Mouse (Mus musculus) ES-E14 (cell line): ENCODE results near the gene Col4a1. TPM values are rescaled to one million over a fixed set of nuclear protein-coding genes. Genes with fewer than 3 reads are reported as not detected.

Experiments
- DNase-seq: peaks from one replicate; pipeline ENCODE4 v3.0.0-alpha.2; 2013; ENCODE audit warnings: low read depth, low spot score
- H3K27ac ChIP-seq: 2 replicates; pipeline ENCODE4 v1.5.1; 2012; ENCODE audit warnings: low read depth, mild to moderate bottlenecking, low read length, moderate library complexity, mixed read lengths; ENCODE audit not compliant: poor library complexity, insufficient read depth, severe bottlenecking
- H3K36me3 ChIP-seq: 2 replicates; pipeline ENCODE4 v1.6.1; 2012; ENCODE audit warnings: mild to moderate bottlenecking, low read length, moderate library complexity, mixed read lengths; ENCODE audit not compliant: control insufficient read depth, poor library complexity, insufficient read depth, severe bottlenecking
- H3K4me1 ChIP-seq, 2 experiments: fragments of 150-350 bp in 1 of 2; sonication (generic) in 1 of 2; 2 replicates each; pipeline ENCODE4 v1.6.1; 2012; ENCODE audit warnings: low read length in 2 of 2, mild to moderate bottlenecking in 1 of 2, mixed read lengths in 1 of 2; ENCODE audit not compliant: control insufficient read depth in 2 of 2, insufficient read depth in 2 of 2, poor library complexity in 1 of 2
- H3K4me3 ChIP-seq, 2 experiments: fragments of 150-350 bp in 1 of 2; sonication (generic) in 1 of 2; 2 replicates each; pipeline ENCODE4 v1.5.1; 2012; ENCODE audit warnings: low read length in 2 of 2, low read depth in 1 of 2, mild to moderate bottlenecking in 1 of 2, mixed read lengths in 1 of 2; ENCODE audit not compliant: insufficient read depth in 1 of 2, poor library complexity in 1 of 2, severe bottlenecking in 1 of 2
- H3K9ac ChIP-seq: 2 replicates; pipeline ENCODE4 v1.6.1; 2012; ENCODE audit warnings: low read depth, mild to moderate bottlenecking, low read length, mixed read lengths; ENCODE audit not compliant: poor library complexity, insufficient read depth, severe bottlenecking
- H3K9me3 ChIP-seq: fragments of 150-350 bp; sonication (generic); 2 replicates; pipeline ENCODE4 v1.6.1; 2012; ENCODE audit warnings: low read depth, mild to moderate bottlenecking, low read length; ENCODE audit not compliant: control insufficient read depth, insufficient read depth
- CHD2 ChIP-seq: IDR thresholded peaks from 2 replicates; pipeline ENCODE4 v1.6.1; 2014; ENCODE audit warnings: mild to moderate bottlenecking, low read depth, low read length, inconsistent platforms
- HCFC1 ChIP-seq: IDR thresholded peaks from 2 replicates; pipeline ENCODE4 v1.6.1; 2012; ENCODE audit warnings: low read length, inconsistent platforms, borderline replicate concordance; ENCODE audit not compliant: insufficient read depth
- MAFK ChIP-seq: IDR thresholded peaks from 2 replicates; pipeline ENCODE4 v1.6.1; 2014; ENCODE audit warnings: mild to moderate bottlenecking, low read depth, low read length, inconsistent platforms; ENCODE audit not compliant: insufficient read depth
- ZC3H11A ChIP-seq: IDR thresholded peaks from 2 replicates; pipeline ENCODE4 v1.6.1; 2012; ENCODE audit warnings: low read depth, mild to moderate bottlenecking, inconsistent platforms, low read length, borderline replicate concordance
- ZNF384 ChIP-seq: IDR thresholded peaks from 2 replicates; pipeline ENCODE4 v1.6.1; 2012; ENCODE audit warnings: low read depth, low read length, inconsistent platforms
- in situ Hi-C, 2 experiments: fragments of 600-800 bp; cut with MboI; formaldehyde crosslinking; loops; one replicate each; pipeline ENCODE4 v1.15.1; 2025; ENCODE audit warnings: low sequenced_read_pairs in 2 of 2, inconsistent platforms in 1 of 2; ENCODE audit not compliant: unreplicated experiment in 2 of 2
- total RNA-seq: library from RNA; depleted of rRNA; stranded (reverse); fragments of 300-350 nt; gene quantifications from 2 replicates; pipeline ENCODE4 v1.2.3, GENCODE M21; 2012

The Col4a1 gene
- total RNA-seq, 1 experiment, result 198 TPM

GRCm38 (mm10) chr8:11259832-11260615 is 52.6 kb downstream of the Col4a1 start:
- Histone ChIP-seq H3K4me3 (no peak overlapping the region), H3K9ac (no peak overlapping the region), H3K4me1 (no peaks in the 10 kb centered on the region), H3K27ac (no peak overlapping the region), H3K36me3 (no peaks in the 10 kb centered on the region), H3K9me3 (no peaks in the 10 kb centered on the region)
- in situ Hi-C loops, result loop anchor here (10.0 kb wide), 1 partner anchor 135 kb away; no protein-coding TSS in a partner anchor
- DNase-seq, result no peak
- no peak for TF ChIP-seq ZNF384
- TF ChIP-seq ZC3H11A, result no peak
- TF ChIP-seq MAFK, result no peak
- TF ChIP-seq CHD2, result no peak
- TF ChIP-seq HCFC1, result no peak

- Histone ChIP-seq H3K4me1 (no peaks in the 10 kb centered on the region), H3K36me3 (no peaks in the 10 kb centered on the region), H3K27ac (no peak overlapping the region), H3K9ac (no peak overlapping the region), H3K4me3 (no peak overlapping the region), H3K9me3 (no peaks in the 10 kb centered on the region)
- in situ Hi-C loops, result loop anchor here (10.0 kb wide), 1 partner anchor 136 kb away; no protein-coding TSS in a partner anchor
- DNase-seq, result no peak
- TF ChIP-seq CHD2, result no peak
- no peak for TF ChIP-seq MAFK
These were observed 54.0 kb downstream of the Col4a1 start for GRCm38 (mm10) chr8:11258517-11259136.

GRCm38 (mm10) chr8:11257079-11258017 is 55.3 kb downstream of the Col4a1 start:
- no peak for DNase-seq
- Histone ChIP-seq H3K36me3 (no peaks in the 10 kb centered on the region), H3K9ac (no peak overlapping the region), H3K9me3 (no peaks in the 10 kb centered on the region), H3K4me1 (no peaks in the 10 kb centered on the region), H3K27ac (no peak overlapping the region), H3K4me3 (no peak overlapping the region)
- in situ Hi-C loops, result loop anchor here (10.0 kb wide), 1 partner anchor 137 kb away; no protein-coding TSS in a partner anchor
- TF ChIP-seq HCFC1 (no peak), ZC3H11A (no peak), CHD2 (no peak), ZNF384 (no peak)

GRCm38 (mm10) chr8:11256405-11256804 is 56.2 kb downstream of the Col4a1 start:
- in situ Hi-C loops, result loop anchor here (10.0 kb wide), 1 partner anchor 138 kb away; no protein-coding TSS in a partner anchor
- H3K36me3 ChIP-seq, result no peaks in the 10 kb centered on the region
- no peak for DNase-seq
- no peaks in the 10 kb centered on the region for H3K9me3 ChIP-seq
- no peak overlapping the region for H3K4me3 ChIP-seq
- H3K9ac ChIP-seq, result no peak overlapping the region
- H3K4me1 ChIP-seq, result no peaks in the 10 kb centered on the region
- TF ChIP-seq ZC3H11A, result no peak
- no peak for TF ChIP-seq ZNF384
- no peak for TF ChIP-seq CHD2
- no peak for TF ChIP-seq MAFK
- no peak for TF ChIP-seq HCFC1
- H3K27ac ChIP-seq, result no peak overlapping the region
